Mouse (Mus musculus) gastrocnemius, adult 8-10 months (tissue): ENCODE results near the gene Rabgap1l. TPM values are rescaled to one million over a fixed set of nuclear protein-coding genes. Genes with fewer than 3 reads are reported as not detected.
A peak's percentile ranks its signal among the peaks of the same experiment; 100 is the strongest.

Experiments
- DNase-seq, 2 experiments: peaks; one replicate each; pipeline ENCODE4 v3.0.0; 2022; ENCODE audit warnings: low spot score in 2 of 2
- microRNA-seq: library from miRNA; unstranded; fragments of <30 nt; microRNA quantifications from one replicate; pipeline ENCODE4 v1.2.0, GENCODE M21; 2022
- total RNA-seq, 4 experiments: library from RNA; stranded (reverse); gene quantifications; 2 replicates each; pipeline ENCODE4 v1.2.4; 2022

Rabgap1l gene
- total RNA-seq, 4 experiments from 2014 or later: 7.3 to 13.5 (median 11.4) TPM

- DNase-seq: no peak
These were observed 597.7 kb downstream of the Rabgap1l start for GRCm38 (mm10) chr1:160195337-160195663.

DNA sequence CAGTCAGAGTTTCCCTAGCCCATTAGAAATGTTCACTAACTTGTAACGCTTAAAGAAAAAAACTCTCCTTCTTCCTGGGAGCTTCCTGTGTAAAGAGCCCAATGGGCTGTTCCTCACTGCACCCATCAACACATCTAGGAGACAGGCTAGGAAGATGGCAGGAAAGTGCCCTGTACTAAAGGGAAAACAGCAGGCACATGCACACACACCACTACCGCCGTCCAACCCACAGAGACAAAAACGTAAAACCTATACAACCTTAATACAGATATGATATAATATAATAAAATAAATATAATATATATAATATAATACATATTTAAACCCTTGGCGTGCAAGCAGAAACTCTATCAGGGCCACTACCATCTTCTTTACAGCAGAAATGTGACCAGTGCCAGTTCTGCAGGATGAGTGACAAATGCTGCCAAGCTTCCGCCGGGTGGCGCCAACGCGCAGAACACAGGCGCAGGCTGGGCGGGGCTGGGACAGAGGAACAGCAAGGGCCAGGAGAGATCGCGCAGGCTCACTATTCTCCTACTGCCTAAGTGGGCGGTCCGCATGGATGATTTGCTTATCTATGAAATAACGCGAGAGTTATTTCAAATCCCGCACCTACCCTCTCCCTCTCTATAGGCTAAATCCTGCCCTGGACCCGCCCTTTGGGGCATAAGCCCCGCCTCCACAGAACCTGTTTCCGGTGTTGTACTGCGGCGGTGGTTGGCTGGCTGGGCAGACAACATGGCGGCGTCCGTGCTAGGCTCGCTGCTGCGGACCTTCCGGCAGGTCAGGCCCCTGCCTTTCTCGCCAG is 598.3 kb downstream of the Rabgap1l start, which contains the start of gene Mrps14:
TSS of gene Mrps14 (plus strand) at position 687 of the 808 bp plus-strand sequence.
- DNase-seq: peak; percentile 97 to 98

GRCm38 (mm10) chr1:160184506-160184905 is 608.5 kb downstream of the Rabgap1l start:
- DNase-seq: no peak

GRCm38 (mm10) chr1:160181216-160181615 is 611.8 kb downstream of the Rabgap1l start:
- no peak for DNase-seq

DNA sequence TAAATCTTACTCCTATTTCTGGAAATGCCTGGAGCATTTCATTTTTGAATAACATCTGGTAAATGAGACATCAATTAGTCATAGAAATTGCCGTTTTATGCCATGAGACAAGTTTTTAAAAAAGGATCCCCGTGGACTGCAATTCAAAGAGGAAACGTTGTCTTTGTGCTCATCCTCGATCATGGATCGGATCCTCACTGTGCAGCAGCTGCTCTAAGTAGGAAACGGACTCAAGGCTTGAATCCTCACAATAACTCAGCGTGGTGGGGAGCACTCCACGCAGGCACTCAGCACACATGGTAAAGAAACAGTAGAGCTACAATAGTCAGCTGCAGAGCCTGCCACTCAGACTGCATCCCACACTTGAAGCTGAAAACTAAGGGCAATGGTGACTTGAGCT is 616.1 kb downstream of the Rabgap1l start:
- DNase-seq: no peak

Small RNA genes within 50 kb of the gene (microRNA-seq; reads per million reads assigned to microRNA genes)
- gene Mir1927: not detected

Other genes with a start within 250 kb of the Rabgap1l start
- gene Rc3h1, start 113.2 kb upstream of the Rabgap1l start, total RNA-seq: 10 to 100 TPM; 18.3 to 30.0 (median 24.9) TPM
- 1 to 10 TPM in 1 of 4 experiments, under 1 TPM in 1, not detected in 2; 0.70 to 1.6 TPM for gene Serpinc1, start 185.4 kb upstream of the Rabgap1l start, total RNA-seq
- 10 to 100 TPM in 2 of 4 experiments, 1 to 10 TPM in 2; 6.5 to 15.4 (median 9.2) TPM for gene Zbtb37, start 241.6 kb upstream of the Rabgap1l start, total RNA-seq